Mouse (Mus musculus) central nervous system, embryonic 11.5 days (tissue): ENCODE data around the gene Vmn1r89. TPM values are rescaled to one million over a fixed set of nuclear protein-coding genes. Genes with fewer than 3 reads are reported as not detected.

ENCODE experiments used
- polyA plus RNA-seq: library from polyadenylated mRNA; depleted of rRNA; stranded (reverse); fragments of >200 nt; gene quantifications from 2 replicates; pipeline ENCODE4 v1.2.3, GENCODE M21; 2012; rRNA removed

Gene Vmn1r89
- polyA plus RNA-seq = not detected in 2 replicates

DNA sequence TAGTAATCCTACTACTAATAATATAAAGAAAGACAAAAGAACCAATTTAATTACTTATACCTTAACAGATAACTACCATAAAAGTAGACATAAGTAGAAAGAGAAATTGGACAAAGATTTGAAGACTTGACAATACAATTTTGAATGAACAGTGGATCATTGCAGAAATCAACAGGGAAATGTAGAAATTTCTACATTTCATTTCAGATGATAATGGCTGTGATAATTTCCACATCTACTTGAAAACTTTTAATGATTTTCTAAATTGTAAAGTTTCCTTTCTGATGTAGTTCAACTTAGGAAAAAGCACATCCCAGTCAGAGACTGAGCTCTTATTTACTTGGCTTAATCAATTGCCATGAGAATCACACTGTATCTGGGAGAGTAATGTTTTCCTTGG is at the start of gene Vmn1r89:
TSS of gene Vmn1r89 (plus strand) at position 301 of the 400 bp plus-strand sequence.

Other genes with a start within 250 kb of the Vmn1r89 start
- gene Zfp324, start 247.2 kb upstream of the Vmn1r89 start, polyA plus RNA-seq = 7.0 and 8.2 TPM in 2 replicates
- gene Zfp446, start 235.2 kb upstream of the Vmn1r89 start, polyA plus RNA-seq = 11.3 and 12.6 TPM in 2 replicates
- 0.17 and 0.23 TPM in 2 replicates for gene Slc27a5, start 214.8 kb upstream of the Vmn1r89 start, polyA plus RNA-seq
- gene Trim28, start 213.9 kb upstream of the Vmn1r89 start, polyA plus RNA-seq = 677 and 777 TPM in 2 replicates
- gene Zbtb45, start 203.0 kb upstream of the Vmn1r89 start, polyA plus RNA-seq = 25.8 and 30.1 TPM in 2 replicates
- gene Chmp2a, start 178.2 kb upstream of the Vmn1r89 start, polyA plus RNA-seq = 137 and 237 TPM in 2 replicates
- gene Ube2m, start 174.7 kb upstream of the Vmn1r89 start, polyA plus RNA-seq = 152 and 259 TPM in 2 replicates
- gene Mzf1, start 158.3 kb upstream of the Vmn1r89 start, polyA plus RNA-seq = 4.1 and 5.6 TPM in 2 replicates
- gene Vmn1r85, start 117.8 kb upstream of the Vmn1r89 start, polyA plus RNA-seq = not detected in 2 replicates
- not detected in 2 replicates for gene Vmn1r86, start 93.1 kb upstream of the Vmn1r89 start, polyA plus RNA-seq
- gene Vmn1r87, start 72.9 kb upstream of the Vmn1r89 start, polyA plus RNA-seq = not detected in 2 replicates
- 0.01 TPM in 1 of 2 replicates, not detected in the other for gene Vmn1r88, start 53.5 kb upstream of the Vmn1r89 start, polyA plus RNA-seq
- gene Lig1, start 64.3 kb downstream of the Vmn1r89 start, polyA plus RNA-seq = 92.0 and 163 TPM in 2 replicates
- gene Zswim9, start 65.7 kb downstream of the Vmn1r89 start, polyA plus RNA-seq = 12.4 and 14.4 TPM in 2 replicates
- gene Pla2g4c, start 111.6 kb downstream of the Vmn1r89 start, polyA plus RNA-seq = 3.8 and 3.9 TPM in 2 replicates
- gene Cabp5, start 185.1 kb downstream of the Vmn1r89 start, polyA plus RNA-seq = 0.17 and 0.98 TPM in 2 replicates
- gene Bsph1, start 237.8 kb downstream of the Vmn1r89 start, polyA plus RNA-seq = not detected in 2 replicates